Mouse (Mus musculus) neural tube, embryonic 15.5 days (tissue): ENCODE data around the gene Erp44. TPM values are rescaled to one million over a fixed set of nuclear protein-coding genes. Genes with fewer than 3 reads are reported as not detected.

Source experiments
- ATAC-seq: fragments of 200-750 bp; cut with Nextera tagmentation; 2 replicates; pipeline ENCODE4 v1.8.0; 2017; ENCODE audit warnings: mild to moderate bottlenecking, moderate TSS enrichment, moderate library complexity; ENCODE audit not compliant: low FRiP score
- H3K27ac ChIP-seq: fragments of 300-500 bp; sonication (generic); replicated peaks from 2 replicates; pipeline ENCODE4 v1.5.1; 2015; ENCODE audit warnings: mild to moderate bottlenecking, inconsistent platforms
- H3K27me3 ChIP-seq: fragments of 300-500 bp; sonication (generic); replicated peaks from 2 replicates; pipeline ENCODE4 v1.6.1; 2015; ENCODE audit warnings: inconsistent platforms
- H3K36me3 ChIP-seq: fragments of 300-500 bp; sonication (generic); 2 replicates; pipeline ENCODE4 v1.6.1; 2015; ENCODE audit warnings: inconsistent platforms
- H3K4me1 ChIP-seq: fragments of 300-500 bp; sonication (generic); 2 replicates; pipeline ENCODE4 v1.6.1; 2015; ENCODE audit warnings: inconsistent platforms
- H3K4me2 ChIP-seq: fragments of 300-500 bp; sonication (generic); 2 replicates; pipeline ENCODE4 v1.6.1; 2015; ENCODE audit warnings: inconsistent platforms, mild to moderate bottlenecking, moderate library complexity
- H3K4me3 ChIP-seq: fragments of 300-500 bp; sonication (generic); replicated peaks from 2 replicates; pipeline ENCODE4 v1.5.1; 2015; ENCODE audit warnings: mild to moderate bottlenecking, inconsistent platforms
- H3K9ac ChIP-seq: fragments of 300-500 bp; sonication (generic); replicated peaks from 2 replicates; pipeline ENCODE4 v1.6.1; 2015; ENCODE audit warnings: mild to moderate bottlenecking, inconsistent platforms
- H3K9me3 ChIP-seq: fragments of 300-500 bp; sonication (generic); replicated peaks from 2 replicates; pipeline ENCODE4 v1.6.1; 2016; ENCODE audit warnings: inconsistent platforms
- WGBS: fragments of 180-500 bp; shearing (Covaris S2); methylation state at CpG from one replicate; pipeline ENCODE4 v1.1.7; 2015; ENCODE audit warnings: mixed read lengths; 5-methylcytosine and 5-hydroxymethylcytosine counted together
- polyA plus RNA-seq: library from polyadenylated mRNA; unstranded; fragments of >200 nt; fragmentation: Nextera tagmentation; extraction: Ambion mirVana; gene quantifications from 2 replicates; pipeline ENCODE4 v1.2.1, GENCODE M21; 2015

The Erp44 gene
- polyA plus RNA-seq, 1 experiment from 2014 or later, result 60.5 TPM

DNA sequence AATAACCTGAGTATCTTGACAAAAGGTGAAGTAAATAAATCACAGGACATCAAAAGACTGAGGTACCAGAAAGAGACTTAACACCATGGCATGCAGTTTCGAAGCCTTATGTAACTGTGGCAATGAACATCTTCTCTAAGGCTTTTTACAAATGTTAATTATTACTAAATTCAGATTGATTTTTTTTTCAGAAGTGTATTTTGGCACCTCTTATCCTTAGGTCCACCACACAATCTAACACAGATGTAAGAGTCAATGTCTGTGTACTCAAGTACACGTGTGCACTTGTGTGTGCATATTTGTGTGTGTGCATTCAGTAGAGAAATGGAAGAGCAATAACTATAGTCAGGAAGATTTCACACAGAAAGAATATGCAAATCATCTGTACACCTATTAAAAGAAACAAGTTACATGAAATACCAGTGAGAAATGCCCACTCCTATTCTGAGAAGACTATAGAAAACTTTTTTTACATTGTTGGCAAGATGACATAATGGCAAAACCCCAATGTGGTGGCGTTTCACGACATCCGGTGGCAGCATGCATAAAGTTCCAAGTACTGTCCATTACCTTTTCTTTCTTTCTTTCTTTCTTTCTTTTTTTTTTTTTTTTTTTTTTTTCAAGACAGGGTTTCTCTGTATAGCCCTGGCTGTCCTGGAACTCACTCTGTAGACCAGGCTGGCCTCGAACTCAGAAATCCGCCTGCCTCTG is 6.1 kb downstream of the Erp44 start:
- no peak overlapping the region for H3K4me3 ChIP-seq
- H3K4me1 ChIP-seq, result peaks cover 8% of the 10 kb centered on the region
- ATAC-seq, result no peak
- no peaks in the 10 kb centered on the region for H3K27me3 ChIP-seq
- H3K27ac ChIP-seq, result no peak overlapping the region
- H3K4me2 ChIP-seq, result no peak overlapping the region
- WGBS, result 97% methylated on average over 7 of the region's 7 CpGs
- H3K36me3 ChIP-seq, result no peaks in the 10 kb centered on the region
- H3K9me3 ChIP-seq, result no peaks in the 10 kb centered on the region
- H3K9ac ChIP-seq, result no peak overlapping the region

DNA sequence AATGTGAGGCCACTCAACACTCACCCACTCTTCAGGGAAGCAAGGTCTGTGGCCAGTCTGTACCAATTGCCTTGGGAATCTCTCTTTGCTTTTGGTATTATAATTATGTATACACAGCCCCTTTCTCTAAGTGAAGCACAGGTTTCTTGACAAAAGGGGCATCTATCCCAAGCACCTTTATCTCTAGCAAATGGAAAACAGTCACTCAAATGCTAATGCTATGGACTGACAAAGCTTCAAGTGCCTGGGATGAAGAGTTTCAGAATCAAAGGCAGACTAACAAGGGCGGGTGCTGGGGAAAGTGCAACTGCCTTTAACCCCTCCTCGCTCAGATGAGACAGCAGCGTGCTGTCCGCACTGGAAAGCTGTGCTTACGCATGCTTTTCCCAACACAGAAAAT is 7.5 kb downstream of the Erp44 start:
- Histone ChIP-seq H3K4me3 (no peak overlapping the region), H3K9ac (no peak overlapping the region), H3K4me2 (no peak overlapping the region), H3K36me3 (no peaks in the 10 kb centered on the region), H3K27me3 (no peaks in the 10 kb centered on the region), H3K9me3 (no peaks in the 10 kb centered on the region), H3K4me1 (0 out of 2 replicates have a peak, but pooled peaks cover 3% of the 10 kb centered on the region), H3K27ac (no peak overlapping the region)
- 52% methylated on average over 5 of the region's 5 CpGs for WGBS
- ATAC-seq, result no peak

DNA sequence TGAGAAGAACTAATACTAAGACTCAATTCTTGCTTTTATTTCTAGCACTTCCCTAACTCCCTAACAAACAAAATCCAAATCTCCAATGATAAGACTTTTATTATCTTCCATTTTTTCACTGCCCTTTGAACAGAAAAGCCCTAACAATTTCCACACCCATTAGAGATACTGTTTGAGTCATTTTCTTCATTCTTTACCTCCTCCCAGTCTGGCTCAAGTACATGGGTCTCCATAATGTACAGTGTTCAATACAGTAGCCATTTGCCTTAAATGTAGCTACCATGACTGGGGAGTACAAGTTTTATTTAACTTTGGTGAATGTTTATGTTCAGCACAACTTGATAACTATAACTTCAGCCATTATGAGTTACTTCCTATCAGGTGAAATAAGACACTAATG is 8.8 kb downstream of the Erp44 start:
- Histone ChIP-seq H3K36me3 (no peaks in the 10 kb centered on the region), H3K27ac (no peak overlapping the region), H3K4me3 (no peak overlapping the region), H3K4me1 (no peaks in the 10 kb centered on the region), H3K27me3 (no peaks in the 10 kb centered on the region), H3K4me2 (no peak overlapping the region), H3K9me3 (no peaks in the 10 kb centered on the region), H3K9ac (no peak overlapping the region)
- no peak for ATAC-seq

DNA sequence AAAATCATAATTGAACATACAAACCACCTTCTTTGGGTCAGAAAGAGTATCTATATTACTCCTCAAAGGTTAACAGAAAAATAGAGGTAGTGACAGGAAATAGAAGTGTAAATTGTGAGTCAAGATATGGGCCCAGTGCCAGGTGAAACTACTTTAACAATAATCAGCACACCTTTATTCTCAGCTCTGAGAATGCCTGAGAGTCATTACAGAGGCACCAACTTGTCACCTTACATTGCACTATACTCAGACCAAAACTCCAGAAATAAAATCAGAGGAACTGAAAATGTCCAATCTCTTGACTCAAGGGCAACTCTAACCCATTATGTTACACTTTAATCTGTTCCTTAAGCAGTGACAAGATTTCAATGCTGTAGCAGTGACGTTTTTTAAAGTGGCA is 11.2 kb downstream of the Erp44 start:
- H3K27me3 ChIP-seq, result no peaks in the 10 kb centered on the region
- H3K4me1 ChIP-seq, result no peaks in the 10 kb centered on the region
- H3K4me3 ChIP-seq, result no peak overlapping the region
- WGBS, result 83% methylated on average over 1 of the region's 1 CpGs
- no peak overlapping the region for H3K9ac ChIP-seq
- no peak for ATAC-seq
- H3K4me2 ChIP-seq, result no peak overlapping the region
- no peaks in the 10 kb centered on the region for H3K36me3 ChIP-seq
- no peak overlapping the region for H3K27ac ChIP-seq
- no peaks in the 10 kb centered on the region for H3K9me3 ChIP-seq

DNA sequence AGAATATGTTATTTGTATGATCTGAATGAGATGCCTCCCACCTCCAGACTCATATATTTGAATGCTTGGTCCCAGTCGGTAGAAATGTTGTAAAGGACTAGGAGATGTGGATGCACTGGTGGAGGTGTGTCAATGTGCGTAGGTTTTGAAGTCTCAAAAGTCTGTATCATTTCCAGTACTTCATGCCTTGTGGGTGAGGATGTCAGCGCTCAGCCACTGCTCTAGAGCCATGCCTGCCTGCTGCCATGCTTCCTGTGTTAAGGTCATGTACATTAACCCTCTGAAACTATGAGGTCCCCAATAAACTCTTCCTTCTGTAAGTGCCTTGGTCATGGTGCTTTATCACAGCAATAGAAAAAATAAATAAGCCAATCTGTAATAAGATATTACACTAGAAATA is 11.7 kb downstream of the Erp44 start:
- H3K36me3 ChIP-seq, result no peaks in the 10 kb centered on the region
- no peaks in the 10 kb centered on the region for H3K27me3 ChIP-seq
- no peaks in the 10 kb centered on the region for H3K4me1 ChIP-seq
- H3K4me2 ChIP-seq, result no peak overlapping the region
- H3K9me3 ChIP-seq, result no peaks in the 10 kb centered on the region
- no peak for ATAC-seq
- H3K9ac ChIP-seq, result no peak overlapping the region
- no peak overlapping the region for H3K27ac ChIP-seq
- no peak overlapping the region for H3K4me3 ChIP-seq
- WGBS, result 92% methylated on average over 3 of the region's 3 CpGs

DNA sequence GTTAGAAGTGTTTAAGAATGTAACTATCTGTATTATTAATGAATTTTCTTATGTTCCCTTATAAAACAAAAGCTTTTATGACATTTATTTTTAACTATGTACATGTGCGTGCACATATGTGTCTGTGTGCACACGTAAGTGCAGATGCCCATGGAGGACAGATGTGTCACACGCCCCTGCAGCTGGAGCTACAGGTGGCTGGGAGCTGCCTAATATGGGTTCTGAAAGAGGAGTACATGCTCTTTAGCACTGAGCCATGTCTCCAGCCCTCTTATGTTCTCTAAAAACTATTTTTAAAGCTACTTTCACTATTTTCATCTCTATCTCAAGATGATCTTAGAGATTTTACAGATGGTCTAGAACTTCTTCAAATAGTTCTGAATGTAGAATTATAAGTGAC is 21.3 kb downstream of the Erp44 start:
- H3K27ac ChIP-seq, result no peak overlapping the region
- H3K9me3 ChIP-seq, result no peaks in the 10 kb centered on the region
- H3K4me2 ChIP-seq, result no peak overlapping the region
- H3K27me3 ChIP-seq, result no peaks in the 10 kb centered on the region
- ATAC-seq, result no peak
- no peak overlapping the region for H3K9ac ChIP-seq
- H3K4me3 ChIP-seq, result no peak overlapping the region
- no peaks in the 10 kb centered on the region for H3K36me3 ChIP-seq
- 95% methylated on average over 3 of the region's 3 CpGs for WGBS
- H3K4me1 ChIP-seq, result no peaks in the 10 kb centered on the region

DNA sequence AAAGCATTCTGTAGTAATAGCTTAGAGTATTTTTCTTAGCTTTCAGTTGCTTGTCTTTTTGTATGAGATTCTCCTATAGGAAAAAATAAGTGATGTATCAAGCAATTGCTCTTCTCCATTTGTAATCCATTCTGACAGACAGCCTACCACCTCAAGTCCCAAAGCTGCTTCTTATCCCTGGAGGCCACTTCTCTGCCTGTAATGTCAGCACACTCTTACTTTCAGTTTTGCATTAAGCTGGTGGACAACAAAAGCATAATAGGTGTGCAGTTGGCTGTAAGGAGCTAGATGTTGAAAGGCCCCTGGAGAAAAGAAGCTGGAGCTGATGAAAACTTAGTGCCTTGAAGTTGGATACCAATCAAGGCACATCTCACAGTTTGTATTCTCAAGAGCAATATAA is 26.1 kb downstream of the Erp44 start:
- no peaks in the 10 kb centered on the region for H3K4me1 ChIP-seq
- H3K9me3 ChIP-seq, result no peaks in the 10 kb centered on the region
- no peak overlapping the region for H3K4me3 ChIP-seq
- no peak for ATAC-seq
- H3K36me3 ChIP-seq, result no peaks in the 10 kb centered on the region
- H3K27ac ChIP-seq, result no peak overlapping the region
- no peak overlapping the region for H3K9ac ChIP-seq
- H3K4me2 ChIP-seq, result no peak overlapping the region
- H3K27me3 ChIP-seq, result no peaks in the 10 kb centered on the region

DNA sequence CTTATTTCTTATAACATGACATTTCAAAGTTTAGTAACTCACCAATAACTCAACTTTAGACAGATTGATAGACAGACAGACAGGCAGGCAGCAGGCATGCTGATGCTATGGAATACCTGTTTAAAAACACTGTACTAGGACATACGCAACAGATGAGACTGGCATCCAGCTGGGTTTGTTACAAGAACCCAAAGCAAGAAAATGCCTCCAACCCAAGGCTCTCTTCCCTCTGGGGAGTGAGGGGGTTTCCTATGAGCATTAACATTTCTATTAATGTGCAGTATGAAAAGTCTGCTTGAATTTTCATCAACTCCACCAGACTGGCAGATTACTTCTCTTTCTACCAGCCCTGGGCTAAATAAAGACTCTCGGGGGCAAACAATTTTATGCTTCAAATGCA is 35.1 kb downstream of the Erp44 start:
- H3K27me3 ChIP-seq, result no peaks in the 10 kb centered on the region
- no peak for ATAC-seq
- no peak overlapping the region for H3K9ac ChIP-seq
- WGBS, result 79% methylated on average over 2 of the region's 2 CpGs
- H3K4me2 ChIP-seq, result no peak overlapping the region
- H3K4me3 ChIP-seq, result no peak overlapping the region
- no peaks in the 10 kb centered on the region for H3K36me3 ChIP-seq
- H3K4me1 ChIP-seq, result no peaks in the 10 kb centered on the region
- no peaks in the 10 kb centered on the region for H3K9me3 ChIP-seq
- H3K27ac ChIP-seq, result no peak overlapping the region

DNA sequence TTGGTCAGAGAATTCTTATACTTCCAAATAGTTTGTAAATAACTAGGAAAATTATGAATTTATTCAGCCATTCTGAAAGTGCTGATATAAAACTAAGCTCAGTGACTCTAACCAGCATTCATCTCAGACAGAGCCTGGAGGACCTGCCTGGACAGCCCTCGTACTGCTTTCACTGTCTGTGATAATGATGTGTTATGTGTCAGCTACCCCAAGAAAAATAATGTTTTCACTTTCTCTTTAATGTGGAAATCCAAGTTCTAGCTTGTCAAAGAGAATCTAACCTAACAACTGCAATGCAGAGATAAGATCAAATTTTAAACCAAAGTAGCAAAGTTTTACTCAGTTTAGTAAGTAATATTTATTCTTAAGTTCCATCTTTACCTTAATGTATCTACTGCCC is 35.6 kb downstream of the Erp44 start:
- no peak overlapping the region for H3K9ac ChIP-seq
- no peak overlapping the region for H3K4me3 ChIP-seq
- H3K9me3 ChIP-seq, result no peaks in the 10 kb centered on the region
- no peaks in the 10 kb centered on the region for H3K27me3 ChIP-seq
- no peak overlapping the region for H3K4me2 ChIP-seq
- 70% methylated on average over 1 of the region's 1 CpGs for WGBS
- H3K4me1 ChIP-seq, result no peaks in the 10 kb centered on the region
- no peaks in the 10 kb centered on the region for H3K36me3 ChIP-seq
- no peak overlapping the region for H3K27ac ChIP-seq
- ATAC-seq, result no peak

DNA sequence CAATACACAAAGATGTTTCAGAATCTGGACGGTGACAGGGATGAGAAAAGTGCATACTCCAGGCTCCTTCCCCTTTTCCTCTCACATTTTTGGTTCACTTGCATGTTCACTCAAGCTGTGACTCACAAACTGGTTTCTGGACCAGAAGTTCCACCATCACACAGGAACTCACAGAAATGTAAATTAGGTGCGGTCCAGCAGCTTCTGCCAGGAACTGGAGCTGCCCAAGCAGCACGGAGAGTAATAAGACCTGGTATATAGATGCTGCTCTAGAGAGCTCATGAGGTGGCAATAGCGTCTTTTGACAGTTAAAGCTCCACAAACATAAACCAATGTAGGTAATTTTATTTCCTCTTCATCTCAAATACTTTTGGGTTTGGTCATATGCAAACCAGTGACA is 36.9 kb downstream of the Erp44 start:
- H3K4me3 ChIP-seq, result no peak overlapping the region
- H3K27me3 ChIP-seq, result no peaks in the 10 kb centered on the region
- 94% methylated on average over 4 of the region's 4 CpGs for WGBS
- H3K27ac ChIP-seq, result no peak overlapping the region
- no peak overlapping the region for H3K4me2 ChIP-seq
- no peaks in the 10 kb centered on the region for H3K36me3 ChIP-seq
- no peaks in the 10 kb centered on the region for H3K9me3 ChIP-seq
- H3K9ac ChIP-seq, result no peak overlapping the region
- no peak for ATAC-seq
- H3K4me1 ChIP-seq, result no peaks in the 10 kb centered on the region

DNA sequence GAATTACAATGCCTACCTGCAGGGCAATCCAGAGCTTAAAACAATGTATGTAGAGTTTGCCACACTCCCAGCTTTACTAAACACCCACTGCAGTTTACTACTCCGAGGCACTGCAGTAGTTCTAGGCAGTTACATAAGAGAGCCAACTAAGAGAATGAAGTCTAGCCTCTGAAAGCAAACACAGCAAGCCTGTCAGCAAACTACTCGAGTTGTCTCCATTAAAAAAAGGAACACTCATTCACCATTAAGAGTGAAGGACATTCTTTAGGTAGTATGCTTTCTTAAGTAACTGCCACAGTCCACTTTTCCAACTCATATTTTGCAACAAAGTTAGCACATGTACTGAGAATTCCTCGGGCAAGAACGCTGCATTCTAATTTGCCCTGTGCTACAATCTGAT is 40.3 kb downstream of the Erp44 start:
- ATAC-seq, result no peak
- H3K4me1 ChIP-seq, result no peaks in the 10 kb centered on the region
- no peak overlapping the region for H3K9ac ChIP-seq
- WGBS, result 94% methylated on average over 4 of the region's 4 CpGs
- no peaks in the 10 kb centered on the region for H3K27me3 ChIP-seq
- H3K4me3 ChIP-seq, result no peak overlapping the region
- H3K36me3 ChIP-seq, result no peaks in the 10 kb centered on the region
- H3K4me2 ChIP-seq, result no peak overlapping the region
- H3K9me3 ChIP-seq, result no peaks in the 10 kb centered on the region
- H3K27ac ChIP-seq, result no peak overlapping the region

DNA sequence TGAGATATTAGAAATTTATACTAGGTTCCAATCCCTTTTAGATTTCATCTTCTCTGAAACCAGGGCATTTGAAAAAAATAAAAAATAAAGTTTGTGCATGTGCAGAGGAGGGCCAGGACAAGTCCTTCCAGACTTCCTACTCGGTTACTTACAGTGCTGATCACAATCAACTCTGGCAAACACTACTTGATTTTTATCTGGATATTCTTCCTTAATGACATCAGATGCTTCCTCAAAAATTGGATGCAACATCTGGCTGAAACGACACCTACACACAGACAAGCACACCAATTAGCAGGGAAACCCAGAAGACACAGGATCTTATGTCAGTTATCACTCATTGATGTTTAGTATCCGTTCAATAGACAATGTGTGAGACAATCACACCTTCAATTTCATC is 42.6 kb downstream of the Erp44 start:
- no peaks in the 10 kb centered on the region for H3K36me3 ChIP-seq
- H3K9me3 ChIP-seq, result no peaks in the 10 kb centered on the region
- no peak overlapping the region for H3K27ac ChIP-seq
- no peak overlapping the region for H3K9ac ChIP-seq
- H3K4me1 ChIP-seq, result no peaks in the 10 kb centered on the region
- 93% methylated on average over 3 of the region's 3 CpGs for WGBS
- no peak for ATAC-seq
- H3K4me2 ChIP-seq, result no peak overlapping the region
- no peak overlapping the region for H3K4me3 ChIP-seq
- no peaks in the 10 kb centered on the region for H3K27me3 ChIP-seq

DNA sequence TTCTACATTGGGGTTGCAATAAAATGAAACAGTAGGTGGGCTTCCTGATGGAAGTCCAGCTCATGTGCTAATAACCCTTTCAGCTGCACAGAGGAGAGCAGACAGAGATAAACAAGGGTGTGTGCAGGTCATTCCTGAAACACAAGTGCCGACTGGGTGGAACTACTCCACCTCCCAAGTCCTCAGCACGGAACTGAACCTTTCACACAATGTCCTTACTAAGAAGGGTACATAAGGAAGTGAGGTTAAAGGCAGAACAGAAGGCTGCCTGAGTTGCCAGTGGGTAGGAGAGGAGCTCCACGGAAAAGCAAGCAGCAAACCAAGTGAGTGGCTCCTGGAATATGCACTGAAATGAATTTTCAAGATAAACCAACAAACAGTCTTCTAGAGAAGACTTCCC is 52.6 kb downstream of the Erp44 start:
- Histone ChIP-seq H3K4me3 (no peak overlapping the region), H3K4me1 (no peaks in the 10 kb centered on the region), H3K9ac (no peak overlapping the region), H3K36me3 (no peaks in the 10 kb centered on the region), H3K9me3 (no peaks in the 10 kb centered on the region), H3K27me3 (no peaks in the 10 kb centered on the region), H3K4me2 (no peak overlapping the region), H3K27ac (no peak overlapping the region)
- 65% methylated on average over 3 of the region's 3 CpGs for WGBS
- no peak for ATAC-seq
